Mouse (Mus musculus) CH12.LX (cell line): ENCODE data around the gene Ifnar1. TPM values are rescaled to one million over a fixed set of nuclear protein-coding genes. Genes with fewer than 3 reads are reported as not detected.

Experiments
- DNase-seq: peaks from one replicate; pipeline ENCODE4 v3.0.0-alpha.2; 2013; ENCODE audit errors: extremely low read depth
- H3K27ac ChIP-seq: 2 replicates; pipeline ENCODE4 v1.5.1; 2012; ENCODE audit warnings: low read depth, mild to moderate bottlenecking, control low read depth, moderate library complexity; ENCODE audit not compliant: insufficient read depth
- H3K27me3 ChIP-seq: replicated peaks from 2 replicates; pipeline ENCODE3; 2012; ENCODE audit warnings: inconsistent platforms
- H3K36me3 ChIP-seq, 2 experiments: replicated peaks in 1 of 2; 2 replicates each; pipeline versions ENCODE3 to v1.6.1; 2012; ENCODE audit warnings: inconsistent platforms in 1 of 2, low read length in 1 of 2, mild to moderate bottlenecking in 1 of 2, mixed read lengths in 1 of 2, moderate library complexity in 1 of 2; ENCODE audit not compliant: control insufficient read depth in 1 of 2, insufficient read depth in 1 of 2
- H3K4me1 ChIP-seq, 2 experiments: 2 replicates each; pipeline ENCODE4 v1.6.1; 2012; ENCODE audit warnings: inconsistent platforms in 1 of 2, moderate library complexity in 1 of 2; ENCODE audit not compliant: insufficient read depth in 2 of 2, control insufficient read depth in 1 of 2
- H3K4me2 ChIP-seq: 2 replicates; pipeline ENCODE4 v1.6.1; 2012; ENCODE audit warnings: low read depth, mild to moderate bottlenecking, control low read depth; ENCODE audit not compliant: poor library complexity, insufficient read depth, severe bottlenecking
- H3K4me3 ChIP-seq, 3 experiments: fragments of 150-350 bp in 1 of 3; sonication (generic) in 1 of 3; replicated peaks in 1 of 3; 2 replicates each; pipeline versions ENCODE3 to v1.5.1; 2011 to 2012; ENCODE audit warnings: low read depth in 2 of 3, low read length in 2 of 3, mild to moderate bottlenecking in 2 of 3, moderate library complexity in 2 of 3, control low read depth in 1 of 3, improper control_type of control experiment in 1 of 3, inconsistent platforms in 1 of 3, mixed read lengths in 1 of 3; ENCODE audit not compliant: poor library complexity in 1 of 3
- H3K79me2 ChIP-seq: replicated peaks from 2 replicates; pipeline ENCODE4 v1.6.1; 2012; ENCODE audit warnings: mild to moderate bottlenecking, moderate library complexity; ENCODE audit not compliant: control insufficient read depth, poor library complexity, insufficient read depth, severe bottlenecking; ENCODE audit errors: extremely low read depth
- H3K9ac ChIP-seq: 2 replicates; pipeline ENCODE4 v1.6.1; 2012; ENCODE audit warnings: low read depth, mild to moderate bottlenecking, control low read depth, moderate library complexity; ENCODE audit not compliant: insufficient read depth
- H3K9me3 ChIP-seq: replicated peaks from 2 replicates; pipeline ENCODE3; 2012; ENCODE audit warnings: low read length, inconsistent platforms, mixed read lengths
- CTCF ChIP-seq, 2 experiments: IDR thresholded peaks in 1 of 2; conservative IDR thresholded peaks in 1 of 2; 2 replicates each; pipeline ENCODE4 v1.5.1; 2011 to 2012; ENCODE audit warnings: low read depth in 2 of 2, low read length in 2 of 2, improper control_type of control experiment in 1 of 2, inconsistent platforms in 1 of 2, mild to moderate bottlenecking in 1 of 2, moderate library complexity in 1 of 2
- EP300 ChIP-seq: IDR thresholded peaks from 2 replicates; pipeline ENCODE4 v1.6.1; 2011; ENCODE audit warnings: low read length, improper control_type of control experiment
- ETS1 ChIP-seq: conservative IDR thresholded peaks from 2 replicates; pipeline ENCODE4 v1.6.1; 2012; ENCODE audit warnings: low read depth, mild to moderate bottlenecking, inconsistent platforms, low read length, improper control_type of control experiment, moderate library complexity
- HCFC1 ChIP-seq: IDR thresholded peaks from 2 replicates; pipeline ENCODE4 v1.6.1; 2012; ENCODE audit warnings: low read depth, mild to moderate bottlenecking, inconsistent platforms, low read length, improper control_type of control experiment
- IRF4 ChIP-seq: IDR thresholded peaks from 2 replicates; pipeline ENCODE4 v1.6.1; 2014; ENCODE audit warnings: low read depth, mild to moderate bottlenecking, inconsistent platforms, low read length, improper control_type of control experiment
- JUND ChIP-seq: conservative IDR thresholded peaks from 2 replicates; pipeline ENCODE4 v1.6.1; 2011; ENCODE audit warnings: low read depth, low read length, improper control_type of control experiment
- KAT2A ChIP-seq: IDR thresholded peaks from 2 replicates; pipeline ENCODE4 v1.6.1; 2012; ENCODE audit warnings: low read length, improper control_type of control experiment, inconsistent platforms; ENCODE audit not compliant: insufficient replicate concordance
- MAX ChIP-seq: IDR thresholded peaks from 2 replicates; pipeline ENCODE4 v1.6.1; 2011; ENCODE audit warnings: low read length, improper control_type of control experiment
- MAZ ChIP-seq: IDR thresholded peaks from 2 replicates; pipeline ENCODE4 v1.6.1; 2012; ENCODE audit warnings: low read depth, mild to moderate bottlenecking, inconsistent platforms, low read length, improper control_type of control experiment, moderate library complexity
- MYC ChIP-seq: IDR thresholded peaks from 2 replicates; pipeline ENCODE4 v1.6.1; 2011; ENCODE audit warnings: low read depth, mild to moderate bottlenecking, improper control_type of control experiment, low read length
- NELFE ChIP-seq: IDR thresholded peaks from 2 replicates; pipeline ENCODE4 v1.6.1; 2011; ENCODE audit warnings: low read depth, low read length, improper control_type of control experiment
- NRF1 ChIP-seq: IDR thresholded peaks from 2 replicates; pipeline ENCODE4 v1.6.1; 2014; ENCODE audit warnings: low read depth, mild to moderate bottlenecking, inconsistent platforms, low read length, improper control_type of control experiment, moderate library complexity
- PAX5 ChIP-seq: IDR thresholded peaks from 2 replicates; pipeline ENCODE4 v1.6.1; 2012; ENCODE audit warnings: low read length, inconsistent platforms, mixed read lengths
- RAD21 ChIP-seq: IDR thresholded peaks from 2 replicates; pipeline ENCODE4 v1.6.1; 2011; ENCODE audit warnings: low read depth, mild to moderate bottlenecking, low read length, improper control_type of control experiment, moderate library complexity
- RCOR1 ChIP-seq: conservative IDR thresholded peaks from 2 replicates; pipeline ENCODE4 v1.6.1; 2012; ENCODE audit warnings: low read depth, mild to moderate bottlenecking, inconsistent platforms, low read length, improper control_type of control experiment
- TBP ChIP-seq: conservative IDR thresholded peaks from 2 replicates; pipeline ENCODE4 v1.6.1; 2011; ENCODE audit warnings: low read depth, low read length, improper control_type of control experiment
- TCF12 ChIP-seq: IDR thresholded peaks from 2 replicates; pipeline ENCODE4 v1.6.1; 2014; ENCODE audit warnings: low read depth, mild to moderate bottlenecking, inconsistent platforms, low read length, improper control_type of control experiment
- UBTF ChIP-seq: IDR thresholded peaks from 2 replicates; pipeline ENCODE4 v1.6.1; 2012; ENCODE audit warnings: low read depth, mild to moderate bottlenecking, inconsistent platforms, low read length, improper control_type of control experiment, moderate library complexity
- USF1 ChIP-seq: IDR thresholded peaks from 2 replicates; pipeline ENCODE4 v1.6.1; 2014; ENCODE audit warnings: low read depth, mild to moderate bottlenecking, inconsistent platforms, low read length, improper control_type of control experiment
- USF2 ChIP-seq: conservative IDR thresholded peaks from 2 replicates; pipeline ENCODE4 v1.6.1; 2011; ENCODE audit warnings: low read depth, low read length, improper control_type of control experiment
- ZC3H11A ChIP-seq: IDR thresholded peaks from 2 replicates; pipeline ENCODE4 v1.6.1; 2012; ENCODE audit warnings: low read depth, mild to moderate bottlenecking, inconsistent platforms, low read length, improper control_type of control experiment
- ZKSCAN1 ChIP-seq: IDR thresholded peaks from 2 replicates; pipeline ENCODE4 v1.6.1; 2012; ENCODE audit warnings: low read depth, inconsistent platforms, low read length, improper control_type of control experiment, borderline replicate concordance
- ZMIZ1 ChIP-seq: IDR thresholded peaks from 2 replicates; pipeline ENCODE4 v1.6.1; 2012; ENCODE audit warnings: low read depth, mild to moderate bottlenecking, inconsistent platforms, low read length, improper control_type of control experiment
- dilution Hi-C: fragments of 300-500 bp; cut with MboI; formaldehyde crosslinking; loops from 2 replicates; pipeline ENCODE4 v1.14.3; 2020; ENCODE audit warnings: low sequenced_read_pairs; ENCODE audit not compliant: extremely low pct_unique_long_range_greater_than_20kb, extremely low pct_ligation_motif_present
- in situ Hi-C: fragments of 300-500 bp; cut with MboI; formaldehyde crosslinking; loops from 3 replicates; pipeline ENCODE4 v1.14.3; 2019; ENCODE audit warnings: low sequenced_read_pairs, low pct_ligation_motif_present, low pct_unique_long_range_greater_than_20kb, mixed read lengths
- polyA plus RNA-seq: library from polyadenylated mRNA; unstranded; fragments of >175 nt; gene quantifications from 2 replicates; pipeline ENCODE4 v1.2.1, GENCODE M21; 2012; ENCODE audit warnings: low read depth; ENCODE audit not compliant: insufficient read length
- total RNA-seq, 2 experiments: library from RNA; depleted of rRNA; stranded (reverse); fragments of 300-350 nt in 1 of 2; fragments of >200 nt in 1 of 2; gene quantifications; 2 replicates each; pipeline ENCODE4 v1.2.3; 2012 to 2014

Gene Ifnar1
- total and polyA plus RNA-seq, 3 experiments = 32.8 to 49.4 (median 40.3) TPM

DNA sequence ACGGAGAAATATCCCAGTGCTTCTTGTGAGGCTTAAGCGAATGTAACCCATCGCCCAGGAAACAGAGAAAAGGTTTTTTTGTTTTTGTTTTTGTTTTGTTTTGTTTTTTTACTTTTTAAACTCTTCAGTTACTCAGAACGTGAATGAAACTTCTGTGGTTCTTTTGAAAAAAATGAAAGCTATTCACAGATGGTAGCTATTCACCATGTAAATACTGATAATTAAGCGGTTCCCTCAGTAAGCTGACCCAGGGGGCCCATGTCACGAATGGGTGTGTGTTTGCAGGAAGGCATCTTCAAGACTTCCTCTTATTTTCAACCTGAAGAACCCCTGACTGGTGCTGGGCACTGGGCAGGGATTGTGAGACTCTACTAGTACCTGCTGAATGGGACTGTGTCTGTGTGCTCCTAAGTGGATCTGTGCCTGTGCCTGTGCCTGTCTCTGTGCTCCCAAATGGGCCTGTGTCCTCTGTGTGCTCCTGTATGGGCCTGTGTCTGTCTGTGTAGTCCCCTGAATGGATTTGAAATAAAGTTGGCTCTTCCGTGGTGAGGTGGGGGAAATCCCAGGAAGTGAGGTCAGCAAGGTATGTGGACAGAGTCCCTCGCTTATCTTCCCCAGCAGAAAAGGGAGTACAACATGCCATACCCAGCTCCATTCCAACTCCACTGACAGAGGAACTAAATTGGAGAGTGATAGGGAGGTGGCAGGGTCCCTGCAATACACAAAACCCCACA lies 38.1 kb upstream of the Ifnar1 start (continued):
- TF ChIP-seq CTCF (conservative IDR thresholded peaks at IDR 0.05 in 1 of 2, IDR thresholded peaks at IDR 0.05 in 1 of 2; ENCODE audit: low read depth in 2 of 2, low read length in 2 of 2) = no peak
- TF ChIP-seq TBP = peak; percentile 52; the same call in 1 of the 2 replicates
- no peak for TF ChIP-seq USF2
- peak; percentile 86; the same call in 1 of the 2 replicates for TF ChIP-seq RCOR1
- TF ChIP-seq USF1 = no peak
- TF ChIP-seq RAD21 = no peak
- peak; percentile 79 for TF ChIP-seq ETS1
- 0 out of 2 replicates have a peak, but pooled peaks have one; percentile 12 for TF ChIP-seq NRF1
- TF ChIP-seq MAZ = peak; percentile 17; the same call in 1 of the 2 replicates
- TF ChIP-seq ZC3H11A = no peak
- TF ChIP-seq MYC = peak; percentile 33; the same call in 1 of the 2 replicates
- peak; percentile 66; the same call in 1 of the 2 replicates for TF ChIP-seq TCF12

DNA sequence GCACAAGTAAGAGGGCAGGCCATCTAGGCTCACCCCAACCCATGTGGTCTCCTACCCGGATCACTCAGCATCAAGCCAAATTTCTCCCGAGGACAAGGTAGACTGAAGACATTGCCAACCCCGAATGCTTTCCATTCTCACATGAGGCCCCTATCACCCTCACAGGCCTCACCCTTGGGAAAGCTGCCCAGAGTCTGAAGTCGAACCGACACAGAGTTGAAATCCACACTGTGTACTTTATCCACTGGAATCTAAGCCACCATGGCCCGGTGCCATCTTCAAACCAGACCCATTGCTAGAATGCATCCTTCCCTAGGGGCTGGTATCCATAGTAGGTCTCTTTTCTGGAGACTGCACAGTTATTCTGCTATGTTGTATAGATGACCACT lies 37.5 kb upstream of the Ifnar1 start:
- Histone ChIP-seq H3K4me3 (no peak overlapping the region), H3K4me1 (peaks cover 31 to 87% of the 10 kb centered on the region in 2 experiments), H3K9me3 (peaks cover 4% of the 10 kb centered on the region), H3K27ac (peak overlapping the region; percentile 65), H3K4me2 (peak overlapping the region; percentile 35; the same call in 1 of the 2 replicates), H3K9ac (no peak overlapping the region), H3K79me2 (no peaks in the 10 kb centered on the region), H3K27me3 (no peaks in the 10 kb centered on the region), H3K36me3 (no peaks in the 10 kb centered on the region)
- TF ChIP-seq KAT2A (no peak), ZKSCAN1 (peak; percentile 27; the same call in 1 of the 2 replicates), UBTF (no peak), TBP (no peak), MAX (no peak), RAD21 (no peak), EP300 (no peak), ZMIZ1 (0 out of 2 replicates have a peak, but pooled peaks have one; percentile 4), IRF4 (no peak), JUND (0 out of 2 replicates have a peak, but pooled peaks have one; percentile 0), PAX5 (no peak), NELFE (no peak; the same call in 1 of the 2 replicates), HCFC1 (no peak)
- DNase-seq = no peak
- in situ Hi-C loops = no loop called here
- dilution Hi-C loops = no loop called here
